Mouse (Mus musculus): ENCODE results near the gene Adnp.
"Not testable (repeated sequence)": the region's sequence is repeated elsewhere in the genome, so short reads cannot be mapped to it uniquely, and the experiment has no call there.

DNA sequence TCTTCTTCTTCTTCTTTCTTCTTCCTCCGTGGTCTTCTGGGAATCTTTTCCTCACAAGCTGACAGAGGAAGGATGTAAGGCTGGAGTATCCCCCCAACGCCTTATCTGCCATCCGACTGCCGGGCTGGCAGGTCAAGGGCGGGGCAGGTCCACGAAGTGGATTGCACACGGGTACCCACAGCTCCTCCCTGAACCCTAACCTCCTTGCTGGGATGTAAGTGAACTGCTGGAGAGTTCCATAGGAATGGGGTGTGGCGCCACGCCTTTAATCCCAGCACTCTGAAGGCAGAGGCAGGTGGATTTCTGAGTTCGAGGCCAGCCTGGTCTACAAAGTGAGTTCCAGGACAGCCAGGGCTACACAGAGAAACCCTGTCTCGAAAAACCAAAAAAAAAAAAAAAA, 48.9 kb downstream of the Adnp start:
- TF ChIP-seq POLR2A (IDR thresholded peaks at IDR 0.05; ENCODE audit: insufficient read length, low read depth); E2F4 (IDR thresholded peaks at IDR 0.05; ENCODE audit: insufficient read depth); USF1 (IDR thresholded peaks at IDR 0.05; ENCODE audit: low read depth); MAX (IDR thresholded peaks at IDR 0.05; ENCODE audit: low read depth); POLR2AphosphoS2 (IDR thresholded peaks at IDR 0.05; ENCODE audit: insufficient read length, low read depth); REST (IDR thresholded peaks at IDR 0.05; ENCODE audit: insufficient read depth, insufficient read length); CEBPB (IDR thresholded peaks at IDR 0.05; ENCODE audit: insufficient read depth, poor library complexity, severe bottlenecking); SRF (IDR thresholded peaks at IDR 0.05; ENCODE audit: control insufficient read depth, insufficient read length, low read depth); MYOG (IDR thresholded peaks at IDR 0.05; ENCODE audit: control insufficient read depth in 1 of 3, insufficient read depth in 1 of 3, insufficient read length in 2 of 3, low read depth in 2 of 3); TCF12 (IDR thresholded peaks at IDR 0.05; ENCODE audit: insufficient read depth, poor library complexity, severe bottlenecking); MYOD1 (IDR thresholded peaks at IDR 0.05; ENCODE audit: control insufficient read depth in 1 of 3, insufficient read length in 2 of 3, low read depth in 2 of 3): not testable (repeated sequence)

Data from myocyte (in vitro differentiated cells).